Mouse (Mus musculus) layer of hippocampus, postnatal 25 days (tissue): Measurements from ENCODE around the gene Vmn2r-ps159. TPM values are rescaled to one million over a fixed set of nuclear protein-coding genes. Genes with fewer than 3 reads are reported as not detected.
"Not testable (repeated sequence)": the region's sequence is repeated elsewhere in the genome, so short reads cannot be mapped to it uniquely, and the experiment has no call there.

Source experiments
- DNase-seq, 2 experiments: peaks; one replicate each; pipeline ENCODE4 v3.0.0; 2022; ENCODE audit warnings: mixed read lengths in 2 of 2, low spot score in 1 of 2; ENCODE audit errors: extremely low spot score in 1 of 2
- total RNA-seq, 2 experiments: library from RNA; stranded (reverse); gene quantifications; 2 replicates each; pipeline ENCODE4 v1.2.3; 2021

Gene Vmn2r-ps159
- not detected for total RNA-seq

DNA sequence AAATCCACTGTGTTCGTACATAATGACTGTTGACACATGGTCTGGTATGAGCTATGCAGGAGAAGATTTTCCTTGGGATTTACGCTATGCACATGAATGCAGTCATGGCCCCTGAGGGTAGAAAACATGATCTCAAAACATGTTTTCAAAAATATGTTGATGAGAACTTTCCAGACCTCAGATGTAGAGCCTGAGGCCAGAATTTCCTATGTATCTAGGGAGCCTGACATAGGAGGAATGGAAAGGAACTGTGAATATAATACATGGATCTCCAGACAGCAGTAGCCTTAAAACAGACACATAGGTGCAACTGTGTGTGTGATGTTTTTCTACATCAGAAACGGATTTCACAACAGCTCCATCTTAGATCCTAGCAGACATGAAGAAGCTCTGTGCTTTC lies at the start of gene Vmn2r-ps159:
Gene Vmn2r-ps159, plus strand, starts transcription at position 301 of the 400 bp plus-strand sequence.
- not testable (repeated sequence) for DNase-seq

DNA sequence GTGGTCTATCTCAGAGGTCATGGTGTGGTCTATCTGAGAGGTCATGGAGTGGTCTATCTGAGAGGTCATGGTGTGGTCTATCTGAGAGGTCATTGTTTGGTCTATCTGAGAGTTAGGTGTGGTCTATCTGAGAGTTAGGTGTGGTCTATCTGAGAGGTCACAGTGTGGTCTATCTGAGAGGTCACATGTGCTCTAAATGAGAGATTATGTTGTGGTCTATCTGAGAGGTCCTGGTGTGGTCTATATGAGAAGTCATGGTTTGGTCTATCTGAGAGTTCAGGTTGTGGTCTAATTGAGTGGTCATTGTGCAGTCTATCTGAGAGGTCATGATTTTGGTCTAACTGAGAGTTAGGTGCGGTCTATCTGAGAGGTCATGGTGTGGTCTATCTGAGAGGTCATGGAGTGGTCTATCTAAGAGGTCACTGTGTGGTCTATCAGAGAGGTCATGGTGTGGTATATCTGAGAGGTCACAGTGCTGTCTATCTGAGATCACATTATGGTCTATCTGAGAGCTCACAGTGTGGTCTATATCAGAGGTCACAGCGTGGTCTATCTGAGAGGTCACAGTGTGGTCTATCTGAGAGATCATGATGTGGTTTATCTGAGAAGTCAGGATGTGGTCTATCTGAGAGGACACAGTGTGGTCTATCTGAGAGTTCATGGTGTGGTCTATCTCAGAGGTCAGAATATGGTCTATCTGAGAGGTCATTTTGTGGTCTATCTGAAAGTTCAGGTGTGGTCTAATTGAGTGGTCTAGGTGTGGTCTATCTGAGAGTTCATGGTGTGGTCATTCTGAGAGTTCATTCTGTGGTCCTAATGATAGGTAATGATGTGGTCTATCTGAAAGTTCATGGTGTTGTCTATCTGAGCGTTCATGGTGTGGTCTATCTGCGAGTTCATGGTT lies 10.9 kb downstream of the Vmn2r-ps159 start:
- not testable (repeated sequence) for DNase-seq

DNA sequence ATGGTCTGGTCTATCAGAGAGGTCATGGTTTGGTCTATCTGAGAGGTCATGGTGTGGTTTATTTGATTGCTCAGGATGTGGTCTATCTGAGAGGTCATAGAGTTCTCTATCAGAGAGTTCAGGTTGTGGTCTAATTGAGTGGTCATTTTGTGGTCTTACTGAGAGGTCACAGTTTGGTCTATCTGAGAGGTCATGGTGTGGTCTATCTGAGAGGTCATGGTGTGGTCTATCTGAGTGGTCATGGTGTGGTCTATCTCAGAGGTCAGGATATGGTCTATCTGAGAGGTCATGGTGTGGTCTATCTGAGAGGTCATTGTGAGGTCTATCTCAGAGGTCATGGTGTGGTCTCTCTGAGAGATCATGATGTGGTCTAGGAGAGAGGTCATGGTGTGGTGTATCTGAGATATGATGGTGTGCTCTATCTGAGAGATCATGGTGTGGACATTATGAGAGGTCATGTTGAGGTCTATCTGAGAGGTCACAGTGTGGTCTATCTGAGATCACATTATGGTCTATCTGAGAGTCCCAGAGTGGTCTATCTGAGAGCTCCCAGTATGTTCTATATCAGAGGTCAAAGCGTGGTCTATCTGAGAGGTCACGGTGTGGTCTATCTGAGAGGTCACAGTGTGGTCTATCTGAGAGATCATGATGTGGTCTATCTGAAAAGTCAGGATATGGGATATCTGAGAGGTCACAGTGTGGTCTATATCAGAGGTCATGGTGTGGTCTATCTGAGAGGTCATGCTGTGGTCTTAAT lies 11.8 kb downstream of the Vmn2r-ps159 start:
- DNase-seq = no peak

DNA sequence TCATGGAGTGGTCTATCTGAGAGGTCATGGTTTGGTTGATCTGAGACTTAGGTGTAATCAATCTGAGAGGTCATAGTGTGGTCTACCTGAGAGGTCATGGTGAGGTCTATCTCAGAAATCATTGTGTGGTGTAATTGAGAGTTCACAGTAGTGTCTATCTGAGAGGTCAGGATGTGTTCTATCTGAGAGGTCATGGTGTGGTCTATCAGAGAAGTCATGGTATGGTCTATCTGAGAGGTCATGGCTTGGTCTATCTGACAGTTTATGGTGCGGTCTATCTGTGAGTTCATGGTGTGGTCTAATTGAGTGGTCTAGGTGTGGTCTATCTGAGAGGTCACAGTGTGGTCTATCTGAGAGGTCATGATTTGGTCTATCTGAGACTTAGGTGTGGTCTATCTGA lies 12.4 kb downstream of the Vmn2r-ps159 start:
- no peak for DNase-seq

DNA sequence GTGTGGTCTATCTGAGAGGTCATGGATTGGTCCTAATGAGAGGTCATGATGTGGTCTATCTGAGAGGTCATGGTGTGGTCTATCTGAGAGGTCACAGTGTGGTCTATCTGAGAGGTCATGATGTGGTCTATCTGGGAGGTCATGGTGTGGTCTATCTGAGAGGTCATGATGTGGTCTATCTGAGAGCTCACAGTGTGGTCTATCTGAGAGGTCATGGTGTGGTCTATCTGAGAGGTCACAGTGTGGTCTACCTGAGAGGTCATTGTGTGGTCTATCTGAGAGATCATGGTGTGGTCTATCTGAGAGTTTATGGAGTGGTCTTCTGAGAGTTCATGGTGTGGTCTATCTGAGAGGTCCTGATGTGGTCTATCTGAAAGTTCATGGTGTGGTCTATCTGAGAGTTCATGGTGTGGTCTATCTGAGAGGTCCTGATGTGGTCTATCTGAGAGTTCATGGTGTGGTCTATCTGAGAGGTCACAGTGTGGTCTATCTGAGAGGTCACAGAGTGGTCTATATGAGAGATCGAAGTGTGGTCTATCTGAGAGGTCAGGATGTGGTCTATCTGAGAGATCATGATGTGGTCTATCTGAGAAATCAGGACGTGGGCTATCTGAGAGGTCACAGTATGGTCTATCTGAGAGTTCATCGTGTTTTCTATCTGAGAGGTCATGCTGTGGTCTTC lies 26.0 kb downstream of the Vmn2r-ps159 start:
- DNase-seq = not testable (repeated sequence)

Other genes starting within 250 kb of the Vmn2r-ps159 start
- 10 to 100 TPM; 21.6 to 30.3 TPM for gene 9430015G10Rik, start 221.1 kb upstream of the Vmn2r-ps159 start, total RNA-seq
- gene Rnf223, start 200.6 kb upstream of the Vmn2r-ps159 start, total RNA-seq = under 1 TPM; 0.59 to 0.89 TPM
- gene Agrn, start 133.6 kb upstream of the Vmn2r-ps159 start, total RNA-seq = 100 to 1,000 TPM; 142 to 167 TPM
- gene Isg15, start 130.3 kb upstream of the Vmn2r-ps159 start, total RNA-seq = under 1 TPM in 1 of 2 experiments, not detected in 1; 0.49 TPM
- 1 to 10 TPM; 5.4 to 6.9 TPM for gene AW011738, start 127.8 kb upstream of the Vmn2r-ps159 start, total RNA-seq
- under 1 TPM; 0.23 to 0.27 TPM for gene Perm1, start 115.2 kb upstream of the Vmn2r-ps159 start, total RNA-seq
- 10 to 100 TPM; 37.9 to 45.9 TPM for gene Plekhn1, start 96.2 kb upstream of the Vmn2r-ps159 start, total RNA-seq
- gene Noc2l, start 95.1 kb upstream of the Vmn2r-ps159 start, total RNA-seq = 10 to 100 TPM; 60.5 to 66.7 TPM
- 1 to 10 TPM; 3.9 to 4.9 TPM for gene Samd11, start 75.4 kb upstream of the Vmn2r-ps159 start, total RNA-seq